9 mouse cellular contexts compared by ENCODE assay signal in genomic region chr2:22587469-22588169, GRCm38 (mm10). TPM values are rescaled to one million over a fixed set of nuclear protein-coding genes. Genes with fewer than 3 reads are reported as not detected.
DNase-seq lines count a peak whose midpoint lies in the region; ATAC-seq lines count a peak whose summit lies in the region.
"Not testable (repeated sequence)": the region's sequence is repeated elsewhere in the genome, so short reads cannot be mapped to it uniquely, and the experiment has no call there.
"Had no signal": no experiment of that assay in that cellular context is flagged by ENCODE, and none has a peak within 500 bp of the region (broad histone marks: within the 10 kb centered on the region; RNA-seq: fewer than 3 reads in every experiment).

No protein-coding gene starts in this region.

- H3K9ac ChIP-seq in forebrain, embryonic 12.5 days; heart, embryonic 15.5 days; intestine, embryonic 14.5 days (ENCODE audit: low read length); limb, embryonic 15.5 days; neural tube, embryonic 12.5 days: not testable (repeated sequence)

- WGBS in forebrain, embryonic 12.5 days, result 88% methylated on average over 14 of the region's 14 CpGs
- WGBS in heart, embryonic 15.5 days, result 73% methylated on average over 14 of the region's 14 CpGs
- 81% methylated on average over 14 of the region's 14 CpGs for WGBS in intestine, embryonic 14.5 days
- 81% methylated on average over 14 of the region's 14 CpGs for WGBS in limb, embryonic 15.5 days
- WGBS in neural tube, embryonic 12.5 days, result 86% methylated on average over 14 of the region's 14 CpGs

- not testable (repeated sequence) for H3K27ac ChIP-seq in forebrain, embryonic 12.5 days; heart, embryonic 15.5 days; intestine, embryonic 14.5 days (ENCODE audit: low read depth); limb, embryonic 15.5 days; neural tube, embryonic 12.5 days

- not testable (repeated sequence) for H3K36me3 ChIP-seq in forebrain, embryonic 12.5 days (replicated peaks); heart, embryonic 15.5 days; intestine, embryonic 14.5 days (ENCODE audit: control insufficient read depth, insufficient read depth, low read length); limb, embryonic 15.5 days; neural tube, embryonic 12.5 days

- H3K4me3 ChIP-seq in forebrain, embryonic 12.5 days (replicated peaks); heart, embryonic 15.5 days; intestine, embryonic 14.5 days (ENCODE audit: low read depth, low read length); limb, embryonic 15.5 days; neural tube, embryonic 12.5 days: not testable (repeated sequence)

- not testable (repeated sequence) for H3K4me1 ChIP-seq in forebrain, embryonic 12.5 days; heart, embryonic 15.5 days (replicated peaks); intestine, embryonic 14.5 days (replicated peaks; ENCODE audit: control insufficient read depth, insufficient read depth, low read length); limb, embryonic 15.5 days; neural tube, embryonic 12.5 days

- H3K9me3 ChIP-seq in forebrain, embryonic 12.5 days; heart, embryonic 15.5 days (replicated peaks); intestine, embryonic 14.5 days (ENCODE audit: control insufficient read depth, low read length); limb, embryonic 15.5 days; neural tube, embryonic 12.5 days: not testable (repeated sequence)

- not testable (repeated sequence) for H3K4me2 ChIP-seq in forebrain, embryonic 12.5 days; heart, embryonic 15.5 days; intestine, embryonic 14.5 days (ENCODE audit: low read length); limb, embryonic 15.5 days; neural tube, embryonic 12.5 days (replicated peaks)

- not testable (repeated sequence) for H3K27me3 ChIP-seq in forebrain, embryonic 12.5 days; heart, embryonic 15.5 days; intestine, embryonic 14.5 days (replicated peaks; ENCODE audit: control insufficient read depth, insufficient read depth, low read length); limb, embryonic 15.5 days; neural tube, embryonic 12.5 days (replicated peaks)

- ATAC-seq in forebrain, embryonic 12.5 days (ENCODE audit: low FRiP score), result peak; percentile 86
- peak; percentile 77 for ATAC-seq in heart, embryonic 15.5 days (replicated peaks; ENCODE audit: insufficient number of reproducible peaks, insufficient read depth, low FRiP score, low read depth)
- peak; percentile 87 for ATAC-seq in intestine, embryonic 14.5 days (replicated peaks; ENCODE audit: low FRiP score, low TSS enrichment, low read depth)
- ATAC-seq in limb, embryonic 15.5 days (ENCODE audit: insufficient number of reproducible peaks, low FRiP score, low TSS enrichment, low read depth), result peak; percentile 86
- ATAC-seq in megakaryocyte, adult 5-6 weeks (ENCODE audit: poor library complexity, severe bottlenecking), result peak; percentile 53
- peak; percentile 82 for ATAC-seq in neural tube, embryonic 12.5 days (ENCODE audit: low FRiP score, low read depth)

- DNase-seq in 3134 (ENCODE audit: extremely low read depth, insufficient read length, low spot score) (peak; percentile 5), adipocyte (ENCODE audit: low spot score) (peak; percentile 4)
- not testable (repeated sequence) for DNase-seq in intestine, embryonic 14.5 days (ENCODE audit: low spot score)

RNA-seq across cellular contexts. Expression of gene Gad2, which starts 34.4 kb away (rescaled TPM):
- 73.0 and 80.6 TPM in 2 replicates for polyA plus RNA-seq in forebrain, embryonic 12.5 days (2016; fragmentation: Nextera tagmentation; extraction: Ambion mirVana)
- 0.37 and 0.53 TPM in 2 replicates for polyA plus RNA-seq in heart, embryonic 15.5 days (2015; fragmentation: Nextera tagmentation; extraction: Ambion mirVana)
- not detected in 2 replicates for polyA plus RNA-seq in intestine, embryonic 14.5 days (2014; fragmentation: Nextera tagmentation; extraction: Ambion mirVana)
- polyA plus RNA-seq in limb, embryonic 15.5 days (2015; fragmentation: Nextera tagmentation; extraction: Ambion mirVana), result 0.09 and 0.14 TPM in 2 replicates
- total RNA-seq in megakaryocyte, adult 5-6 weeks (2015), result not detected in 2 replicates
- not detected in 2 replicates for total RNA-seq in megakaryocyte, adult 5-6 weeks (2017)
- 36.7 and 45.5 TPM in 2 replicates for polyA plus RNA-seq in neural tube, embryonic 12.5 days (2016; fragmentation: Nextera tagmentation; extraction: Ambion mirVana)
- polyA plus RNA-seq: erythroblast, embryonic 14.5 days had no signal

Comparison
In these comparisons a context has a peak if more than half of its experiments do, and no peak if none do; other contexts are left out.
1. RNA of gene Gad2, which starts 34.4 kb away (polyA plus RNA-seq): 73.0 to 80.6 TPM in forebrain, embryonic 12.5 days and 36.7 to 45.5 TPM in neural tube, embryonic 12.5 days; 0.37 to 0.53 TPM in heart, embryonic 15.5 days, 0.09 to 0.14 TPM in limb, embryonic 15.5 days and not detected in intestine, embryonic 14.5 days; every median in the first group is over 10 times any median in the second.
2. Peak in every context shown above with its lines, with median percentiles within 50 percentile points of each other: ATAC-seq.